Mouse (Mus musculus) neural tube, embryonic 13.5 days (tissue): Measurements from ENCODE around the gene Mycl. TPM values are rescaled to one million over a fixed set of nuclear protein-coding genes. Genes with fewer than 3 reads are reported as not detected.
"Not testable (repeated sequence)": the region's sequence is repeated elsewhere in the genome, so short reads cannot be mapped to it uniquely, and the experiment has no call there.

ENCODE experiments used
- ATAC-seq: fragments of 200-750 bp; cut with Nextera tagmentation; 2 replicates; pipeline ENCODE4 v1.8.0; 2017; ENCODE audit warnings: low read depth, mild to moderate bottlenecking, moderate TSS enrichment, moderate library complexity
- H3K27ac ChIP-seq: fragments of 300-500 bp; sonication (generic); replicated peaks from 2 replicates; pipeline ENCODE4 v1.5.1; 2015; ENCODE audit warnings: moderate library complexity, mild to moderate bottlenecking, inconsistent platforms
- H3K27me3 ChIP-seq: fragments of 300-500 bp; sonication (generic); 2 replicates; pipeline ENCODE4 v1.6.1; 2015; ENCODE audit warnings: mild to moderate bottlenecking, inconsistent platforms
- H3K36me3 ChIP-seq: fragments of 300-500 bp; sonication (generic); 2 replicates; pipeline ENCODE4 v1.6.1; 2015; ENCODE audit warnings: mild to moderate bottlenecking, inconsistent platforms
- H3K4me1 ChIP-seq: fragments of 300-500 bp; sonication (generic); replicated peaks from 2 replicates; pipeline ENCODE4 v1.6.1; 2015; ENCODE audit warnings: inconsistent platforms
- H3K4me2 ChIP-seq: fragments of 300-500 bp; sonication (generic); 2 replicates; pipeline ENCODE4 v1.6.1; 2015; ENCODE audit warnings: inconsistent platforms, mild to moderate bottlenecking, moderate library complexity
- H3K4me3 ChIP-seq: fragments of 300-500 bp; sonication (generic); 2 replicates; pipeline ENCODE4 v1.5.1; 2015; ENCODE audit warnings: mild to moderate bottlenecking, inconsistent platforms
- H3K9ac ChIP-seq: fragments of 300-500 bp; sonication (generic); 2 replicates; pipeline ENCODE4 v1.6.1; 2015; ENCODE audit warnings: moderate library complexity, mild to moderate bottlenecking, inconsistent platforms
- H3K9me3 ChIP-seq: fragments of 300-500 bp; sonication (generic); 2 replicates; pipeline ENCODE4 v1.6.1; 2016; ENCODE audit warnings: inconsistent platforms
- WGBS: fragments of 180-500 bp; shearing (Covaris S2); methylation state at CpG from one replicate; pipeline ENCODE4 v1.1.7; 2015; 5-methylcytosine and 5-hydroxymethylcytosine counted together
- polyA plus RNA-seq: library from polyadenylated mRNA; unstranded; fragments of >200 nt; fragmentation: Nextera tagmentation; extraction: Ambion mirVana; gene quantifications from 2 replicates; pipeline ENCODE4 v1.2.1, GENCODE M21; 2015

Gene Mycl
- polyA plus RNA-seq, 1 experiment from 2014 or later, result 59.6 TPM

DNA sequence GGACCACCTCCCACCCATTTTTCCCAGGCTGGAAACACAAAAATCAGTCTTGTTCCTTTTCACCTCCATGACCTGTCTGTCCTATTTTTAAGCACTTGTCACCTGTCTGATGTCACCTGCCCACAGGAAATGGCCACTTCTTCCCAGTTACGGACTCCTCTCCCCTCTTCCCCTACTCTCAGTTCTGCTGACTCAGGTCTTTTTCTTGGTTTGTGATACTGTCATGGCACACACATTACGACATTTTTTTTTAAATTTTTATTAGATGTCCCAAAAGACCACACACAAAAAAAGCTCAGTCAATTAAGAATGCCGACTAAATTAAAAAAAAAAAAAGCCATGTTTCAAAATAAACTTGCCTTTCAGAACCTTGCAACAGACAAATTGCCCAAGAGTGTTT lies 12.9 kb upstream of the Mycl start:
- Histone ChIP-seq H3K27ac (no peak overlapping the region), H3K9ac (no peak overlapping the region), H3K4me3 (no peak overlapping the region), H3K4me1 (peaks cover 16% of the 10 kb centered on the region), H3K4me2 (no peak overlapping the region; the same call in 1 of the 2 replicates), H3K9me3 (no peaks in the 10 kb centered on the region), H3K36me3 (no peaks in the 10 kb centered on the region), H3K27me3 (peaks cover 27% of the 10 kb centered on the region)
- WGBS, result 63% methylated on average over 3 of the region's 3 CpGs
- no peak for ATAC-seq

DNA sequence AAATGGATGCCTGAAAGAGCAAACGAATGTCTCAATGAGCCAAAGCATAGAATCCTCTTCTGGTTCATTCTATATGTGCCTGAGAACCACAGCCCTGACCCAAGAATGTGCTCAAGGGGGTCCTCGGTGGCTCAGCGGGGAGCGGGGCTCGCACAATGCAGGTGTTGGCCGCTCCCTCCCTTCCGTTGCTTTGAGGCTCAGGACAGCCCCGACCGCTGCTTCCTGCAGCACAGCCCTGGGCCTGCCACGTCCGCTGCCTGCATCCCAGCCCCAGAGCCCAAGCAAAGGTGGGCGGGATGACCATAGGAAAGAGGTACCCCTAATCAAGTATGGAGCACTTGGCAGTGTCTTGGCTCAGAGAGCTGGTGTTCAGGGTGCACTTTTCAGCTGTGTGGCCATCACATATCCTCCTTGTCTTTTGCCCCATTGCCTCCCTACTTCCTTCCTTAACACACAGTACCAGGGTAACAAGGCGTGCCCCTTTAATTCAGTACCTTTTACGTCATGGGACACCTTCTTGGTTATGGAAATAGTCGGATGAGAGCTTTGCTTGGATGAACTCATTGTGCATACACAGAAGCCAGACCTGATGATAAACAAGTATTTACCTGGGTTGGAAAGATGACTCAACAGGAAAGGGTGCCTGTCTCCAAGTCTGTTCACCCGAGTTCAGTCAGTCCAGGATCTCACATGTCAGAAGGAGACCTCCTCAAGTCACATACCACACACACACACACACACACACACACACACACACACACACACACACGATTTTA lies 11.8 kb upstream of the Mycl start:
- WGBS, result 27% methylated on average over 17 of the region's 17 CpGs

GRCm38 (mm10) chr4:122985110-122985509 lies 10.3 kb upstream of the Mycl start:
- Histone ChIP-seq H3K27ac (no peak overlapping the region), H3K36me3 (no peaks in the 10 kb centered on the region), H3K27me3 (peaks cover 27% of the 10 kb centered on the region), H3K9me3 (no peaks in the 10 kb centered on the region), H3K9ac (no peak overlapping the region), H3K4me2 (no peak overlapping the region), H3K4me3 (no peak overlapping the region), H3K4me1 (peaks cover 16% of the 10 kb centered on the region)
- WGBS, result 37% methylated on average over 8 of the region's 8 CpGs
- peak; percentile 87 for ATAC-seq

More for the DNA sequence above, 11.8 kb upstream of the Mycl start:
- H3K4me3 ChIP-seq, result peak overlapping the region; percentile 12; the same call in 1 of the 2 replicates
- H3K27me3 ChIP-seq, result peaks cover 27% of the 10 kb centered on the region
- peak; percentile 44; the same call in 1 of the 2 replicates for ATAC-seq
- H3K27ac ChIP-seq, result no peak overlapping the region
- H3K4me1 ChIP-seq, result peaks cover 16% of the 10 kb centered on the region
- no peaks in the 10 kb centered on the region for H3K9me3 ChIP-seq
- H3K9ac ChIP-seq, result peak overlapping the region; percentile 53; the same call in 1 of the 2 replicates
- H3K36me3 ChIP-seq, result no peaks in the 10 kb centered on the region
- H3K4me2 ChIP-seq, result peak overlapping the region; percentile 42

GRCm38 (mm10) chr4:122987421-122987820 lies 8.0 kb upstream of the Mycl start:
- 92% methylated on average over 4 of the region's 4 CpGs for WGBS
- Histone ChIP-seq H3K4me3 (no peak overlapping the region), H3K4me1 (peaks cover 9% of the 10 kb centered on the region), H3K9ac (no peak overlapping the region), H3K9me3 (no peaks in the 10 kb centered on the region; the same call in 1 of the 2 replicates), H3K27ac (no peak overlapping the region), H3K27me3 (peaks cover 20% of the 10 kb centered on the region), H3K4me2 (no peak overlapping the region), H3K36me3 (no peaks in the 10 kb centered on the region)
- no peak for ATAC-seq

DNA sequence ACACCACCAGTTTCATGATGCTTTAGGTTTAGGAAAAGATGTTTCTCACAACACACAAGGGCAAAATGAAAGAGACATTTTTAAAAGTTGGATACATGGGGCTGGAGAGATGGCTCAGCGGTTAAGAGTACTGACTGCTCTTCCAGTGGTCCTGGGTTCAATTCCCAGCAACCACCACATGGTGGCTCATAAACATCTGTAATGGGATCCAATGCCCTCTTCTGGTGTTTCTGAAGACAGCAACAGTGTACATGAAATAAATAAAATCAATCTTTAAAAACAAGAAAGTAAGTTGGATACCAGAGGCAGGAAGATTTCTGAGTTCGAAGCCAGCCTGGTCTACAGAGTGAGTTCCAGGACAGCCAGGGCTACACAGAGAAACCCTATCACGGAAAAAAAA lies 7.4 kb upstream of the Mycl start:
- not testable (repeated sequence) for H3K9ac ChIP-seq, ATAC-seq, H3K4me2 ChIP-seq, H3K4me3 ChIP-seq, H3K4me1 ChIP-seq, H3K36me3 ChIP-seq, H3K9me3 ChIP-seq, H3K27ac ChIP-seq
- 60% methylated on average over 3 of the region's 3 CpGs for WGBS
- peaks cover 16% of the 10 kb centered on the region for H3K27me3 ChIP-seq

DNA sequence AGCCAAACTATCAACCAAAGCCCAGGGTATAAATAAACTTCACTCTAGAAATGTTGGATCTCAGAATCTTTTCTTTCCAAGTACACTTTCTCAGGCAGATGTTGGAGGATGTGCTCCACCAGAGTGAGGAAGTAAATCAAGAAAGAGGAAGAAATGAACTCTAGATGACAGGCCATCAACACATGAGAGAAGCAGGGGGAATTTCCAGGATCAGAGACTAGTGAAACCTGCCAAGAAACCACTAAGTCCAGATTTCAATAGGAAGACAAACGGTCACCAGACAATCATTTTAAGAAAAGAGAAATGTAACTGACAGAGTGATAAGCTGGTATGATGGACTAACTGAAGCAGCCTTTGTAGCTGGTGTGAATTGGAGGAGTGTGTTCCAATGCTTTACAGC lies 4.3 kb upstream of the Mycl start:
- H3K9ac ChIP-seq, result no peak overlapping the region
- peaks cover 6% of the 10 kb centered on the region; the same call in 1 of the 2 replicates for H3K4me1 ChIP-seq
- no peak overlapping the region for H3K4me2 ChIP-seq
- WGBS, result 82% methylated on average over 1 of the region's 1 CpGs
- no peak for ATAC-seq
- no peaks in the 10 kb centered on the region for H3K27me3 ChIP-seq
- no peak overlapping the region for H3K27ac ChIP-seq
- H3K9me3 ChIP-seq, result no peaks in the 10 kb centered on the region; the same call in 1 of the 2 replicates
- H3K36me3 ChIP-seq, result no peaks in the 10 kb centered on the region
- no peak overlapping the region for H3K4me3 ChIP-seq

DNA sequence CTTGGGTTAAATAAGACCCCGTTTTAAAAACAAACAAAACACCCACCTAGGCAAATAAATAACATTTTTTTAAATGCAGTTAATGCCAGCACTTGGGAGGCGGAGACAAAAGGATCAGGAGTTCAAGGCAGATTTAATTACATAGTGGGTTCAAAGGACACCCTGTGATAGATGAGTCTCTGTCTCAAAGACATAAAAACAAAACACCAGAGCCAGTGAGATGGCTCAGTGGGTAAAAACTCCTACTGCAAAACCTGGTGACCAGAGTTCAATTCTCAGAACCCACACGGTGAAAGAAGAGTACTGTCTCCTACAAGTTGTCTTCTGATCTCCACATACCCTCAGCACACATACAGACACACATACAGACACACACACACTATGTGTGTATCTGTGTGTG lies 3.2 kb upstream of the Mycl start:
- no peak for ATAC-seq
- Histone ChIP-seq H3K4me1 (peaks cover 12% of the 10 kb centered on the region), H3K9ac (no peak overlapping the region), H3K27ac (no peak overlapping the region), H3K9me3 (no peaks in the 10 kb centered on the region; the same call in 1 of the 2 replicates), H3K36me3 (no peaks in the 10 kb centered on the region), H3K27me3 (no peaks in the 10 kb centered on the region), H3K4me2 (no peak overlapping the region), H3K4me3 (no peak overlapping the region)
- 54% methylated on average over 3 of the region's 3 CpGs for WGBS

- no peak for ATAC-seq
These were observed 767 bp downstream of the Mycl start for GRCm38 (mm10) chr4:122996221-122996617.

DNA sequence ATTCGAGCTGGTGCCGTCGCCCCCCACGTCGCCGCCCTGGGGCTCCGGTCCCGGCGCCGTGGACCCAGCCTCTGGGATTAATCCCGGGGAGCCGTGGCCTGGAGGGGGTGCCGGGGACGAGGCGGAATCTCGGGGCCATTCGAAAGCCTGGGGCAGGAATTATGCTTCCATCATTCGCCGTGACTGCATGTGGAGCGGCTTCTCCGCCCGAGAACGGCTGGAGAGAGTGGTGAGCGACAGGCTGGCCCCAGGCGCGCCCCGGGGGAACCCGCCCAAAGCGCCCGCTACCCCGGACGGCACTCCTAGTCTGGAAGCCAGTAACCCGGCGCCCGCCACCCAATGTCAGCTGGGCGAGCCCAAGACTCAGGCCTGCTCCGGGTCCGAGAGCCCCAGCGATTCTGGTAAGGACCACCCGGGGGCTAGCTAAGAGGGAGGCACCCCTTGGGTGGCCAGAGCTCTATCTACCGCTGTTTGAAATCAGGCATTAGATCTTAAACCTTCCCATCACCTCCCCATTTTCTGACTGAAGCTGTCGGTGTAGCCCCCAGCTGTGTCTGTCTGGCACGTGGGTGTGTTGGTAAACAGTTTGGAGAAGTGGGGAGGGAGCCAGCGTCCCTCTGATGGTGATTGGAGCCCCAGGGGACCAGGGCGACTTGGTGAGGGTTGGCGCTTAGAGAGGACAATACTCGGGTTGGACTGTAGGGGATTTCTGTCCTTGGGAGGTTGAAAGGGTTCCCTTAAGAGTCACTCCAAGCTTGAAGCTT lies 1.3 kb downstream of the Mycl start:
- H3K4me1 ChIP-seq, result peaks cover 54% of the 10 kb centered on the region
- under 1% methylated on average over 47 of the region's 47 CpGs for WGBS
- peak overlapping the region; percentile 92 for H3K4me3 ChIP-seq
- H3K9me3 ChIP-seq, result no peaks in the 10 kb centered on the region
- H3K4me2 ChIP-seq, result peak overlapping the region; percentile 84
- peak overlapping the region; percentile 96 for H3K27ac ChIP-seq
- no peaks in the 10 kb centered on the region for H3K27me3 ChIP-seq
- H3K9ac ChIP-seq, result peak overlapping the region; percentile 97
- H3K36me3 ChIP-seq, result peaks cover 20% of the 10 kb centered on the region
- ATAC-seq, result peak; percentile 3; the same call in 1 of the 2 replicates

More at GRCm38 (mm10) chr4:122996221-122996617, 767 bp downstream of the Mycl start:
- Histone ChIP-seq H3K27me3 (no peaks in the 10 kb centered on the region), H3K9ac (peak overlapping the region; percentile 97), H3K4me2 (peak overlapping the region; percentile 84), H3K36me3 (peaks cover 14% of the 10 kb centered on the region), H3K27ac (peak overlapping the region; percentile 96), H3K4me3 (peak overlapping the region; percentile 92), H3K4me1 (peaks cover 49% of the 10 kb centered on the region), H3K9me3 (no peaks in the 10 kb centered on the region)
- under 1% methylated on average over 30 of the region's 32 CpGs for WGBS

DNA sequence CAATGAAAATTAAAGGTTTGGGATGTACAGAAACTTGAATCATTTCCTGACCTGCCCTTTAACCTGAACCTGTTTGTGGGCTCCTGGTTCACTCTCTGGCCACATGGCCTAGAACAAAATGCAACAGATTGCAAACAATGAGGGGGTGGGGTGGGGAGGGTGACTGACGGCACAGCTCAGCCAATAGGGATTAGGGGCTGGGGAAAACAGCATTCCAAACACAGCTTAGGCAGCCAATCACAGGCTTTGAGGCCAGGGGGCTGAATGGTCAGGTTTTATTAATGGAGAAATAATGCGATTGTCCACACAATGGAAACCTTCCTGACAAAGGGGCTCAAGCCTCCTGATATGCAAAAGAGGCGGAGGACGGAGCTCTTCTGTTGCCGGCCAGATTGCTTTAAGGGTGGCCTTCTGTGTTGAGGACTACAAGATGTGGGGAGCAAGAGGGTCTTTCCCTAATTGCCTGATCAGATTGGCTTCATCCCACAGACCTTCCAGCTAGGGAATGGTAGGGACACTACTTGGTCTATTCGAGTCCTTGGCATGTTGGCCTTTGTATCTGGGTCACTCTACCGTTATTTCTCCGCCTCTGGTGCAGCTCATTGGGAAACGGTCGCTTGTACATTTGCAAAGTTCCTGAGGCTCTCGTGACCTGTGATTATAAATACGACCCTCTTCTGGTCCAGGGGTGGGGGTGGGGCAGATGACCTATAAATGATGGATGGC lies 3.2 kb downstream of the Mycl start:
- WGBS, result 1% methylated on average over 12 of the region's 12 CpGs
- peaks cover 63% of the 10 kb centered on the region for H3K4me1 ChIP-seq
- H3K4me3 ChIP-seq, result peak overlapping the region; percentile 92
- peak overlapping the region; percentile 97 for H3K9ac ChIP-seq
- H3K27me3 ChIP-seq, result no peaks in the 10 kb centered on the region
- peak overlapping the region; percentile 84 for H3K4me2 ChIP-seq
- H3K9me3 ChIP-seq, result no peaks in the 10 kb centered on the region
- H3K27ac ChIP-seq, result peak overlapping the region; percentile 96
- peak; percentile 63 for ATAC-seq
- H3K36me3 ChIP-seq, result peaks cover 27% of the 10 kb centered on the region

- peak overlapping the region; percentile 96 for H3K27ac ChIP-seq
- peak overlapping the region; percentile 92 for H3K4me3 ChIP-seq
- peak; percentile 2; the same call in 1 of the 2 replicates for ATAC-seq
- peaks cover 64% of the 10 kb centered on the region for H3K4me1 ChIP-seq
- peaks cover 27% of the 10 kb centered on the region for H3K36me3 ChIP-seq
- H3K9ac ChIP-seq, result peak overlapping the region; percentile 73
- H3K27me3 ChIP-seq, result no peaks in the 10 kb centered on the region
- peak overlapping the region; percentile 84 for H3K4me2 ChIP-seq
- WGBS, result 4% methylated on average over 4 of the region's 4 CpGs
- no peaks in the 10 kb centered on the region for H3K9me3 ChIP-seq
These were observed 3.8 kb downstream of the Mycl start for GRCm38 (mm10) chr4:122999263-122999691.
